Mouse (Mus musculus): ENCODE results near the gene Rabepk. TPM values are rescaled to one million over a fixed set of nuclear protein-coding genes. Genes with fewer than 3 reads are reported as not detected.

Gene Rabepk
- polyA plus RNA-seq, 1 experiment from 2014 or later: 39.7 TPM

GRCm38 (mm10) chr2:34753811-34754550, 45.7 kb downstream of the Rabepk start:
- peaks cover 12% of the 10 kb centered on the region for H3K4me1 ChIP-seq
- under 1% methylated on average over 72 of the region's 106 CpGs for WGBS
- no peaks in the 10 kb centered on the region for H3K27me3 ChIP-seq
- peak overlapping the region; percentile 92 for H3K4me3 ChIP-seq
- peak overlapping the region; percentile 59 for H3K4me2 ChIP-seq
- H3K27ac ChIP-seq: peak overlapping the region; percentile 92
- H3K9ac ChIP-seq: peak overlapping the region; percentile 94
- H3K36me3 ChIP-seq: no peaks in the 10 kb centered on the region
- no peaks in the 10 kb centered on the region for H3K9me3 ChIP-seq
- peak; percentile 87 for ATAC-seq (ENCODE audit: insufficient number of reproducible peaks, low FRiP score, low TSS enrichment, low read depth)

GRCm38 (mm10) chr2:34750245-34750644, 49.5 kb downstream of the Rabepk start:
- WGBS: 85% methylated on average over 2 of the region's 2 CpGs
- H3K36me3 ChIP-seq: no peaks in the 10 kb centered on the region
- H3K4me2 ChIP-seq: no peak overlapping the region
- ATAC-seq (ENCODE audit: insufficient number of reproducible peaks, low FRiP score, low TSS enrichment, low read depth): no peak
- H3K4me3 ChIP-seq: no peak overlapping the region
- no peak overlapping the region for H3K27ac ChIP-seq
- no peaks in the 10 kb centered on the region for H3K9me3 ChIP-seq
- no peaks in the 10 kb centered on the region for H3K27me3 ChIP-seq
- no peak overlapping the region for H3K9ac ChIP-seq
- peaks cover 11% of the 10 kb centered on the region for H3K4me1 ChIP-seq

GRCm38 (mm10) chr2:34748479-34748878, 51.2 kb downstream of the Rabepk start:
- Histone ChIP-seq H3K9me3 (no peaks in the 10 kb centered on the region), H3K4me3 (no peak overlapping the region), H3K27ac (no peak overlapping the region), H3K4me1 (peaks cover 6% of the 10 kb centered on the region), H3K36me3 (0 out of 2 replicates have a peak, but pooled peaks cover 4% of the 10 kb centered on the region), H3K9ac (no peak overlapping the region), H3K27me3 (no peaks in the 10 kb centered on the region), H3K4me2 (no peak overlapping the region)
- 81% methylated on average over 4 of the region's 4 CpGs for WGBS
- no peak for ATAC-seq (ENCODE audit: insufficient number of reproducible peaks, low FRiP score, low TSS enrichment, low read depth)

- no peak overlapping the region for H3K9ac ChIP-seq
- no peak overlapping the region for H3K4me3 ChIP-seq
- peaks cover 3% of the 10 kb centered on the region; the same call in 1 of the 2 replicates for H3K4me1 ChIP-seq
- ATAC-seq (ENCODE audit: insufficient number of reproducible peaks, low FRiP score, low TSS enrichment, low read depth): no peak
- 91% methylated on average over 2 of the region's 2 CpGs for WGBS
- no peaks in the 10 kb centered on the region for H3K9me3 ChIP-seq
- H3K27me3 ChIP-seq: no peaks in the 10 kb centered on the region
- no peak overlapping the region for H3K4me2 ChIP-seq
- H3K27ac ChIP-seq: no peak overlapping the region
- H3K36me3 ChIP-seq: 0 out of 2 replicates have a peak, but pooled peaks cover 9% of the 10 kb centered on the region
Observed at GRCm38 (mm10) chr2:34745673-34746072, 54.0 kb downstream of the Rabepk start.

GRCm38 (mm10) chr2:34744476-34744875, 55.2 kb downstream of the Rabepk start:
- Histone ChIP-seq H3K4me2 (no peak overlapping the region), H3K27me3 (no peaks in the 10 kb centered on the region), H3K36me3 (0 out of 2 replicates have a peak, but pooled peaks cover 9% of the 10 kb centered on the region), H3K27ac (no peak overlapping the region), H3K4me3 (no peak overlapping the region), H3K9me3 (no peaks in the 10 kb centered on the region), H3K9ac (no peak overlapping the region), H3K4me1 (peaks cover 3% of the 10 kb centered on the region; the same call in 1 of the 2 replicates)
- WGBS: 81% methylated on average over 8 of the region's 8 CpGs
- no peak for ATAC-seq (ENCODE audit: insufficient number of reproducible peaks, low FRiP score, low TSS enrichment, low read depth)

- Histone ChIP-seq H3K4me2 (no peak overlapping the region), H3K4me3 (no peak overlapping the region), H3K36me3 (0 out of 2 replicates have a peak, but pooled peaks cover 9% of the 10 kb centered on the region), H3K9ac (no peak overlapping the region), H3K27me3 (no peaks in the 10 kb centered on the region), H3K4me1 (peaks cover 3% of the 10 kb centered on the region; the same call in 1 of the 2 replicates), H3K27ac (no peak overlapping the region), H3K9me3 (no peaks in the 10 kb centered on the region)
- 88% methylated on average over 8 of the region's 8 CpGs for WGBS
- ATAC-seq (ENCODE audit: insufficient number of reproducible peaks, low FRiP score, low TSS enrichment, low read depth): no peak
Observed at GRCm38 (mm10) chr2:34742675-34743074, 57.0 kb downstream of the Rabepk start.

- no peak overlapping the region for H3K4me3 ChIP-seq
- 0 out of 2 replicates have a peak, but pooled peaks cover 9% of the 10 kb centered on the region for H3K36me3 ChIP-seq
- no peak for ATAC-seq (ENCODE audit: insufficient number of reproducible peaks, low FRiP score, low TSS enrichment, low read depth)
- peaks cover 3% of the 10 kb centered on the region; the same call in 1 of the 2 replicates for H3K4me1 ChIP-seq
- H3K9ac ChIP-seq: no peak overlapping the region
- no peaks in the 10 kb centered on the region for H3K9me3 ChIP-seq
- H3K4me2 ChIP-seq: no peak overlapping the region
- no peak overlapping the region for H3K27ac ChIP-seq
- H3K27me3 ChIP-seq: no peaks in the 10 kb centered on the region
- WGBS: 90% methylated on average over 12 of the region's 12 CpGs
Observed at GRCm38 (mm10) chr2:34741390-34742159, 58.1 kb downstream of the Rabepk start.

GRCm38 (mm10) chr2:34739684-34740391, 59.9 kb downstream of the Rabepk start:
- no peaks in the 10 kb centered on the region for H3K27me3 ChIP-seq
- 0 out of 2 replicates have a peak, but pooled peaks cover 9% of the 10 kb centered on the region for H3K36me3 ChIP-seq
- ATAC-seq (ENCODE audit: insufficient number of reproducible peaks, low FRiP score, low TSS enrichment, low read depth): no peak
- H3K9me3 ChIP-seq: no peaks in the 10 kb centered on the region
- WGBS: 80% methylated on average over 1 of the region's 1 CpGs
- H3K27ac ChIP-seq: no peak overlapping the region
- no peak overlapping the region for H3K9ac ChIP-seq
- H3K4me3 ChIP-seq: no peak overlapping the region
- no peak overlapping the region for H3K4me2 ChIP-seq
- peaks cover 3% of the 10 kb centered on the region; the same call in 1 of the 2 replicates for H3K4me1 ChIP-seq

- Histone ChIP-seq H3K27me3 (no peaks in the 10 kb centered on the region), H3K4me2 (no peak overlapping the region), H3K4me3 (no peak overlapping the region), H3K4me1 (peaks cover 3% of the 10 kb centered on the region; the same call in 1 of the 2 replicates), H3K27ac (no peak overlapping the region), H3K9me3 (no peaks in the 10 kb centered on the region), H3K9ac (no peak overlapping the region), H3K36me3 (0 out of 2 replicates have a peak, but pooled peaks cover 5% of the 10 kb centered on the region)
- WGBS: 77% methylated on average over 1 of the region's 1 CpGs
- ATAC-seq (ENCODE audit: insufficient number of reproducible peaks, low FRiP score, low TSS enrichment, low read depth): no peak
Observed at GRCm38 (mm10) chr2:34737911-34738310, 61.8 kb downstream of the Rabepk start.

- Histone ChIP-seq H3K4me3 (no peak overlapping the region), H3K36me3 (no peaks in the 10 kb centered on the region), H3K4me1 (no peaks in the 10 kb centered on the region), H3K9me3 (no peaks in the 10 kb centered on the region), H3K4me2 (no peak overlapping the region), H3K27ac (no peak overlapping the region), H3K27me3 (no peaks in the 10 kb centered on the region), H3K9ac (no peak overlapping the region)
- no peak for ATAC-seq (ENCODE audit: insufficient number of reproducible peaks, low FRiP score, low TSS enrichment, low read depth)
- 74% methylated on average over 1 of the region's 1 CpGs for WGBS
Observed at GRCm38 (mm10) chr2:34736626-34737025, 63.1 kb downstream of the Rabepk start.

Measured in limb, embryonic 15.5 days (tissue).